Mouse (Mus musculus): ENCODE data around the gene Slc44a1. TPM values are rescaled to one million over a fixed set of nuclear protein-coding genes. Genes with fewer than 3 reads are reported as not detected.

Gene Slc44a1
- polyA plus RNA-seq, 1 experiment from 2014 or later, result 16.6 TPM

GRCm38 (mm10) chr4:53625263-53625662 is 185.1 kb downstream of the Slc44a1 start:
- Histone ChIP-seq H3K9me3 (ENCODE audit: control insufficient read depth, low read length) (no peaks in the 10 kb centered on the region), H3K4me2 (replicated peaks) (no peak overlapping the region), H3K9ac (no peak overlapping the region), H3K36me3 (replicated peaks; ENCODE audit: control insufficient read depth, insufficient read depth) (no peaks in the 10 kb centered on the region), H3K27ac (peak overlapping the region; percentile 47; the same call in 1 of the 2 replicates), H3K27me3 (ENCODE audit: control insufficient read depth, insufficient read depth, low read length) (no peaks in the 10 kb centered on the region), H3K4me1 (replicated peaks; ENCODE audit: control insufficient read depth, insufficient read depth, low read length) (peaks cover 9% of the 10 kb centered on the region), H3K4me3 (replicated peaks; ENCODE audit: low read length) (no peak overlapping the region)
- DNase-seq (ENCODE audit: low spot score), result no peak
- 67% methylated on average over 3 of the region's 3 CpGs for WGBS
- no peak for ATAC-seq (ENCODE audit: low FRiP score)

- no peaks in the 10 kb centered on the region for H3K9me3 ChIP-seq (ENCODE audit: control insufficient read depth, low read length)
- no peak overlapping the region for H3K4me3 ChIP-seq (replicated peaks; ENCODE audit: low read length)
- WGBS, result 56% methylated on average over 4 of the region's 4 CpGs
- ATAC-seq (ENCODE audit: low FRiP score) (no peak), DNase-seq (ENCODE audit: low spot score) (no peak)
- H3K27ac ChIP-seq, result no peak overlapping the region
- H3K27me3 ChIP-seq (ENCODE audit: control insufficient read depth, insufficient read depth, low read length), result no peaks in the 10 kb centered on the region
- H3K4me2 ChIP-seq (replicated peaks), result no peak overlapping the region
- H3K36me3 ChIP-seq (replicated peaks; ENCODE audit: control insufficient read depth, insufficient read depth), result no peaks in the 10 kb centered on the region
- no peak overlapping the region for H3K9ac ChIP-seq
- peaks cover 31% of the 10 kb centered on the region for H3K4me1 ChIP-seq (replicated peaks; ENCODE audit: control insufficient read depth, insufficient read depth, low read length)
Measured at GRCm38 (mm10) chr4:53628924-53629323, 188.7 kb downstream of the Slc44a1 start.

- Histone ChIP-seq H3K9me3 (ENCODE audit: control insufficient read depth, low read length) (no peaks in the 10 kb centered on the region), H3K27me3 (ENCODE audit: control insufficient read depth, insufficient read depth, low read length) (no peaks in the 10 kb centered on the region), H3K4me2 (replicated peaks) (peak overlapping the region; percentile 79), H3K4me3 (replicated peaks; ENCODE audit: low read length) (peak overlapping the region; percentile 69), H3K4me1 (replicated peaks; ENCODE audit: control insufficient read depth, insufficient read depth, low read length) (peaks cover 43% of the 10 kb centered on the region), H3K36me3 (replicated peaks; ENCODE audit: control insufficient read depth, insufficient read depth) (no peaks in the 10 kb centered on the region), H3K9ac (peak overlapping the region; percentile 80), H3K27ac (peak overlapping the region; percentile 94)
- WGBS, result 4% methylated on average over 12 of the region's 12 CpGs
- ATAC-seq (ENCODE audit: low FRiP score) (peak; percentile 58; the same call in 1 of the 2 replicates), DNase-seq (ENCODE audit: low spot score) (no peak)
Measured at GRCm38 (mm10) chr4:53630963-53631315, 190.7 kb downstream of the Slc44a1 start.

- Histone ChIP-seq H3K4me2 (replicated peaks) (peak within 1 kb of the TSS; percentile 79), H3K9me3 (ENCODE audit: control insufficient read depth, low read length) (no peaks in the 10 kb centered on the region), H3K27me3 (ENCODE audit: control insufficient read depth, insufficient read depth, low read length) (no peaks in the 10 kb centered on the region), H3K36me3 (replicated peaks; ENCODE audit: control insufficient read depth, insufficient read depth) (no peaks in the 10 kb centered on the region), H3K9ac (peak within 1 kb of the TSS; percentile 80), H3K4me3 (replicated peaks; ENCODE audit: low read length) (peak within 1 kb of the TSS; percentile 69), H3K4me1 (replicated peaks; ENCODE audit: control insufficient read depth, insufficient read depth, low read length) (peaks cover 46% of the 10 kb centered on the region), H3K27ac (peak within 1 kb of the TSS; percentile 94)
- DNase-seq (ENCODE audit: low spot score) (peak; percentile 87), ATAC-seq (ENCODE audit: low FRiP score) (peak; percentile 90)
- WGBS, result under 1% methylated on average over 76 of the region's 88 CpGs
Measured at GRCm38 (mm10) chr4:53631316-53632010, 191.2 kb downstream of the Slc44a1 start, which contains the start of gene Fsd1l. Gene Fsd1l, plus strand, starts transcription at chr4:53631471.

- WGBS, result under 1% methylated on average over 5 of the region's 5 CpGs
- no peaks in the 10 kb centered on the region for H3K36me3 ChIP-seq (replicated peaks; ENCODE audit: control insufficient read depth, insufficient read depth)
- ATAC-seq (ENCODE audit: low FRiP score), result no peak
- peak overlapping the region; percentile 80 for H3K9ac ChIP-seq
- no peaks in the 10 kb centered on the region for H3K9me3 ChIP-seq (ENCODE audit: control insufficient read depth, low read length)
- DNase-seq (ENCODE audit: low spot score), result no peak
- peaks cover 52% of the 10 kb centered on the region for H3K4me1 ChIP-seq (replicated peaks; ENCODE audit: control insufficient read depth, insufficient read depth, low read length)
- H3K27me3 ChIP-seq (ENCODE audit: control insufficient read depth, insufficient read depth, low read length), result no peaks in the 10 kb centered on the region
- peak overlapping the region; percentile 79 for H3K4me2 ChIP-seq (replicated peaks)
- H3K4me3 ChIP-seq (replicated peaks; ENCODE audit: low read length), result peak overlapping the region; percentile 69
- peak overlapping the region; percentile 94 for H3K27ac ChIP-seq
Measured at GRCm38 (mm10) chr4:53632011-53632349, 191.8 kb downstream of the Slc44a1 start.

- no peak for DNase-seq (ENCODE audit: low spot score)
Measured at GRCm38 (mm10) chr4:53635336-53635735, 195.1 kb downstream of the Slc44a1 start.

GRCm38 (mm10) chr4:53637269-53637909 is 197.2 kb downstream of the Slc44a1 start:
- Histone ChIP-seq H3K27me3 (ENCODE audit: control insufficient read depth, insufficient read depth, low read length) (no peaks in the 10 kb centered on the region), H3K9ac (no peak overlapping the region), H3K9me3 (ENCODE audit: control insufficient read depth, low read length) (no peaks in the 10 kb centered on the region), H3K27ac (peak overlapping the region; percentile 17; the same call in 1 of the 2 replicates), H3K4me1 (replicated peaks; ENCODE audit: control insufficient read depth, insufficient read depth, low read length) (peaks cover 54% of the 10 kb centered on the region), H3K4me3 (replicated peaks; ENCODE audit: low read length) (no peak overlapping the region), H3K36me3 (replicated peaks; ENCODE audit: control insufficient read depth, insufficient read depth) (no peaks in the 10 kb centered on the region), H3K4me2 (replicated peaks) (no peak overlapping the region)
- ATAC-seq (ENCODE audit: low FRiP score), result peak; percentile 59; the same call in 1 of the 2 replicates
- 50% methylated on average over 7 of the region's 7 CpGs for WGBS
- peak; percentile 55 for DNase-seq (ENCODE audit: low spot score)

More at GRCm38 (mm10) chr4:53635336-53635735, 195.1 kb downstream of the Slc44a1 start:
- H3K4me3 ChIP-seq (replicated peaks; ENCODE audit: low read length), result no peak overlapping the region
- no peak overlapping the region for H3K27ac ChIP-seq
- 55% methylated on average over 3 of the region's 3 CpGs for WGBS
- no peak for ATAC-seq (ENCODE audit: low FRiP score)
- H3K4me2 ChIP-seq (replicated peaks), result no peak overlapping the region
- no peaks in the 10 kb centered on the region for H3K27me3 ChIP-seq (ENCODE audit: control insufficient read depth, insufficient read depth, low read length)
- H3K9ac ChIP-seq, result no peak overlapping the region
- H3K36me3 ChIP-seq (replicated peaks; ENCODE audit: control insufficient read depth, insufficient read depth), result no peaks in the 10 kb centered on the region
- H3K9me3 ChIP-seq (ENCODE audit: control insufficient read depth, low read length), result no peaks in the 10 kb centered on the region
- peaks cover 61% of the 10 kb centered on the region for H3K4me1 ChIP-seq (replicated peaks; ENCODE audit: control insufficient read depth, insufficient read depth, low read length)

- H3K4me2 ChIP-seq (replicated peaks), result no peak overlapping the region
- no peak overlapping the region for H3K27ac ChIP-seq
- DNase-seq (ENCODE audit: low spot score) (no peak), ATAC-seq (ENCODE audit: low FRiP score) (no peak)
- no peaks in the 10 kb centered on the region for H3K9me3 ChIP-seq (ENCODE audit: control insufficient read depth, low read length)
- no peaks in the 10 kb centered on the region for H3K36me3 ChIP-seq (replicated peaks; ENCODE audit: control insufficient read depth, insufficient read depth)
- WGBS, result 67% methylated on average over 7 of the region's 7 CpGs
- peaks cover 42% of the 10 kb centered on the region for H3K4me1 ChIP-seq (replicated peaks; ENCODE audit: control insufficient read depth, insufficient read depth, low read length)
- H3K9ac ChIP-seq, result no peak overlapping the region
- H3K4me3 ChIP-seq (replicated peaks; ENCODE audit: low read length), result no peak overlapping the region
- no peaks in the 10 kb centered on the region for H3K27me3 ChIP-seq (ENCODE audit: control insufficient read depth, insufficient read depth, low read length)
Measured at GRCm38 (mm10) chr4:53638549-53639123, 198.4 kb downstream of the Slc44a1 start.

- H3K27me3 ChIP-seq (ENCODE audit: control insufficient read depth, insufficient read depth, low read length), result no peaks in the 10 kb centered on the region
- no peak overlapping the region for H3K27ac ChIP-seq
- no peaks in the 10 kb centered on the region for H3K9me3 ChIP-seq (ENCODE audit: control insufficient read depth, low read length)
- peaks cover 44% of the 10 kb centered on the region for H3K36me3 ChIP-seq (replicated peaks; ENCODE audit: control insufficient read depth, insufficient read depth)
- DNase-seq (ENCODE audit: low spot score), result no peak
- no peak for ATAC-seq (ENCODE audit: low FRiP score)
- H3K4me1 ChIP-seq (replicated peaks; ENCODE audit: control insufficient read depth, insufficient read depth, low read length), result no peaks in the 10 kb centered on the region
- H3K4me2 ChIP-seq (replicated peaks), result no peak overlapping the region
- no peak overlapping the region for H3K9ac ChIP-seq
- 66% methylated on average over 3 of the region's 3 CpGs for WGBS
- H3K4me3 ChIP-seq (replicated peaks; ENCODE audit: low read length), result no peak overlapping the region
Measured at GRCm38 (mm10) chr4:53658029-53658428, 217.8 kb downstream of the Slc44a1 start.
